Mouse (Mus musculus) bone marrow macrophage, adult 2 months (primary cell): ENCODE data around the gene Tnfaip3.

Experiments
- CTCF ChIP-seq: IDR thresholded peaks from 2 replicates; pipeline ENCODE4 v1.5.1; 2012; ENCODE audit warnings: low read depth, mild to moderate bottlenecking, low read length, moderate library complexity
- POLR2A ChIP-seq: IDR thresholded peaks from 2 replicates; pipeline ENCODE4 v1.6.1; 2012; ENCODE audit warnings: mild to moderate bottlenecking, low read depth, low read length, borderline replicate concordance

- TF ChIP-seq POLR2A (no peak), CTCF (no peak)
Measured at GRCm38 (mm10) chr10:19010414-19010813, 5.0 kb downstream of the Tnfaip3 start.
